Mouse (Mus musculus) cortical plate, adult 2 months (tissue): ENCODE measurements around the gene Pnn.

Source experiments
- CTCF ChIP-seq: fragments of 200-500 bp; IDR thresholded peaks from 2 replicates; pipeline ENCODE4 v1.5.1; 2011; ENCODE audit warnings: mild to moderate bottlenecking, control low read depth, low read length; ENCODE audit not compliant: insufficient read depth; ENCODE audit errors: extremely low read depth
- POLR2A ChIP-seq: fragments of 200-500 bp; IDR thresholded peaks from 2 replicates; pipeline ENCODE4 v1.6.1; 2011; ENCODE audit warnings: mild to moderate bottlenecking, low read length, control low read depth; ENCODE audit not compliant: insufficient read depth; ENCODE audit errors: extremely low read depth

GRCm38 (mm10) chr12:59104771-59105170 lies 38.1 kb downstream of the Pnn start:
- no peak for TF ChIP-seq CTCF
- no peak for TF ChIP-seq POLR2A
